Mouse (Mus musculus): ENCODE data around the gene Nt5m.
"Not testable (repeated sequence)": the region's sequence is repeated elsewhere in the genome, so short reads cannot be mapped to it uniquely, and the experiment has no call there.

Gene Nt5m

DNA sequence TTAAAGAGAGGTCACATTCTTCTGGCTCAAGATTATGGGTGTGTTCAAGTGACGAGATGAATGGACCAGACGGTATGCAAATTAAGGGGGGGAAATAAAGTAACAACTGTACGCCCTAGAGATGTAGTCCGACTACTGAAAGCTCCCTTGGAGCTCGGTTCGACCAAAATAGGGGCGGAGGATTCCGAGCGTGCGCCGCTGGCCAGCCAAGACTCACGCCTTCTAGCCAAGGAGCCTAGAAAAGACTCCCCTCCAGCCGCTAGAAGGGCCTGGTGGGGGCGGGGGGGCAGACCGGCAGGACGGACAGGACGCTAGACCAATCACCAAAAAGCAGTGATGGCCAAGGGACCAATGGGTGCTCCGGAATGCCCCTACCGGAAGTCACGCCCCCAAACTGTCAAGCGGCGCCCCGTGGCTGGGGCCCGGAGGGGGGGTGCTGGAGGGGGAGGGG, at the start of gene Nt5m:
Gene Nt5m, plus strand, starts transcription at position 440 of the 451 bp plus-strand sequence.
- DNase-seq (ENCODE audit: low read depth, low spot score) = peak; percentile 76

DNA sequence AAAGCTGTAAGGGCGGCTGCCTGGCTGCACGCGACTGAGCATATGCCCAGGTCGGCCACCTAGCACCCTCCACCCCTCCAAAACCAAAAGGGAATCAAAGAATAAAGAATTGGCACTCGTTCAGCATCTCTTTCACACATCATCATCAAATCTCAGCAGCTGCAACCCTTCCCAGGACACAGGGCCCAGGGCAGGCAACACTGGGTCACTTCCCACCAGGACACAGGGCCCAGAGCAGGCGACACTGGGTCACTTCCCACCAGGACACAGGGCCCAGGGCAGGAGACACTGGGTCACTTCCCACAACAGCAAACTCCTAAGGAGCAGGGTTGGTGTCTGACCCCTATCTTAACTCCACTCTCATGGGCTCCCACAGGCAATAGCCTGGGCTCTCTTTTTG, 45.9 kb upstream of the Nt5m start:
- no peak for DNase-seq (ENCODE audit: low read depth, low spot score)

DNA sequence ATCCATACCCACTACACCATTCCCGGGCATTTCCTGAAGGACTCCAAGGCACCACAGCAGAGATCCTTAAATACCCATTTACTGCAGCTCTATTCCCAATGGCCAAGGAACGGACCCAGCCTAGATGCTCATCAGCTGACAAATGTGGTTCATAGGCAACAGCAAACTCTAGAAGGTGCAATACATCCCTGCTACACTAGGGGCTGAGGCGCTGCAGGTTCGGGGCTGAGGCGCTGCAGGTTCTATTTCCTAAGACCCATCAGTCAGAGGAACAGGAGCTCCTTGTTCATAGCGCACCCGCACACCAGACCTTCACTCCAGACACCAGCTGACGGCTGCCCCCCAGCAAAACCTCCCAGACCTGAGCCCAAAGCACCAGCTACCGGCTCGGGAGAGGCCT, 38.8 kb upstream of the Nt5m start:
- DNase-seq (ENCODE audit: low read depth, low spot score) = no peak

DNA sequence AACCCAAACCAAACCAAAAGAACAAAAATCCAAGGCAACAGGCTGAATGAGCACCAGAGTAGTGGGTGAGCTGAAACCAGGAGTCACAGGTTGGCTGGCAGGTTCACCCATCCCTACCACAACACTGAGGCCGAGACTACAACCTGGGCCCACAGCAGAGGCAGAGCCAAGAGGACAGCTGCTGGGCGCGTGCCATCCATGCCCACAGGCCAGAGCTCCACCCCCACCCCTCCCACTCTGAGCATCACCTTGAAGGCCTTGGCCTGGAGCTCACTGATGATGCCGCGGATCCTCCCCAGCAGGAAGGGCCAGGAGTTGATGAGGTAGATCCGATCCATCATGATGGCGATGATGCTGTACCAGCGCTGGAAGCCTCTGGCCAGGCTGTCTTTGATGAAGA, 37.4 kb upstream of the Nt5m start:
- DNase-seq (ENCODE audit: low read depth, low spot score) = no peak

DNA sequence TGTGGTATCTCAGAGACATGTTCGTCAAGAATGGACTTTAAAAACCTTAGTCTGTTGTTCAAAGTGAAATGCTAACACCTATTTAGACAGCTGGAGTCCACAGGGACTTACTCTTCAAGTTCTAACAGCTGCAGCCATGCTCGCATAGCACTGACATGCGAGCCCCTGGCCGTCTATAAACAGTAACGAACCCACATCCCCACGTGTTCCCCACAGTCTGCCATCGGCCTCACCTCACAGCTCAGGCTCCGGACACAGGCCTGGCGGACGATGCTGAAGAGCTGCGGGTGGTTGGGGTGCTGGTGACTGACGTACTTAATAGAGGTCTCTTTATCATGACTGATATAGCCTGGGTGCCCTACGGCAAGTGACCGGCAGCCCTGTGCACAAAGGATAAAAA, 35.7 kb upstream of the Nt5m start:
- DNase-seq (ENCODE audit: low read depth, low spot score) = no peak

DNA sequence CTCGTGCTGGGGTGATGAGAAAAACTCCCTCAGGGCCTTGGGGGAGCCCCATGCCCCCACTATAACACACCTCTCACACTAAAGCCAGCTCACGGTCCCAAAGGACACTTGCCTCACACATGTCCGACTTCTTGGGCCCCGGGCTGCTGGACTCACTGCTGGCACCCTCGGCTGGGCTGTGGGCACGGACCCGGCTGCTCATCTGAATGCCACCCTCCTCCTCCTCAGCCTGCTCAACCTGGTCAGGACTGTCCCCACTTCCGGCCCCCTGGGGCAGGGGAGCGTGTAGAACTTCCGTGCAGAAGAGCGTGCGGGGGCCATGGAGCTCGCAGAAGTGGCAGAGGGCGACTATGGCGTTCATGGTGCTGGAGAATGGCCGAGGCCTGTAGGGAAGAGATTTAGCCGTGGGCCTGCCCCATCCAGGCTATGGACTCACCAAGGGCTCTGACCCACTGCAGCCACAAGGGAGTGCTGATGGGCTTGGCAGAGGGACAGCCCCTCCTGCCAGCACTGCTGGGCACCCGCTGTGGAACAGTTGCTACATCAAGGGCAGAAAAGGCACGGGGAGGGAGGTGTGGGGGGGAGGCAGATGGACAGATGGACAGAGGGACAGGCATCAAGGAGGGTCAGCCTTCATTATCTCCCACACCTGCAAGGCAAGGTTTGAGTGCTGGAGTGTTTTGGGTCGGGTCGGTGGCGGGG, 34.7 kb upstream of the Nt5m start:
- no peak for DNase-seq (ENCODE audit: low read depth, low spot score)

DNA sequence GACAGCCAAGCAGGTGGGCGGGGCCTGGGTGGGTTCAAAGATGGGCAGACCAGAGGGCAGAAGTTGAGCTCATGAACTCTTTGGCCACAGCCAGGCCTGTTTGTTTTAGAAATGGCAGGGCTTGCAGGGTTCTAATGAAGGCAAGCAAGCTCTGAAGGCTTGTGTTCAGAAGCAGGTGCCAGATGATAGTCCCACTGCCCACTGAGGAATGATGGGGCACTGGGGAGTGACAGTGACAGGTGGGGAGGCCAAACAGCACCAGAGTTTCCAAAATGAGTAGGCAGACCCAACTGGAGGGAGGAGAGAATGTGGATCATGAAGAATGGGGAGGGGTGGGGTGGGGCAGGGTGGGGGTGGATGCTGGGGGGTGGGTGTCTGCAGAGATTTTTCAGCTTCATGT, 34.0 kb upstream of the Nt5m start:
- DNase-seq (ENCODE audit: low read depth, low spot score) = no peak

DNA sequence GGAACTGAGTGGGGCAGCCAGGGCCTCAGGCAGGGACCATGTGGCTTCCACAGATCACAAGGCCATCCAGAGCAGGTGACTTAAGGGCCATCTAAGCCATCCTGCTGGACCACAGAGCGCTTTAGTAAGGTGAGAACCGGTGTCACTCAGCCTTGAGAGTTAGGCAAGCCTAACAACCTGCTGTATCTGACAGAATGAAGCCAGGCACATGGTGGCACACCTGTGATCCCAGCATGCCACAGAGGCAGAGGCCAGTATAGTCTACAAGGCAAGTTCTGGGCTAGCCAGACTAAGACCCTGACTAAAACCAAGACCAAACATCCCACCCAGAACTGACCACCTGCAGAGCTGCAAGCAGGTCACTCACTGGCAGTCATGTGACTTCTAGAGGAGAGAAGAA, 33.6 kb upstream of the Nt5m start:
- DNase-seq (ENCODE audit: low read depth, low spot score) = no peak

DNA sequence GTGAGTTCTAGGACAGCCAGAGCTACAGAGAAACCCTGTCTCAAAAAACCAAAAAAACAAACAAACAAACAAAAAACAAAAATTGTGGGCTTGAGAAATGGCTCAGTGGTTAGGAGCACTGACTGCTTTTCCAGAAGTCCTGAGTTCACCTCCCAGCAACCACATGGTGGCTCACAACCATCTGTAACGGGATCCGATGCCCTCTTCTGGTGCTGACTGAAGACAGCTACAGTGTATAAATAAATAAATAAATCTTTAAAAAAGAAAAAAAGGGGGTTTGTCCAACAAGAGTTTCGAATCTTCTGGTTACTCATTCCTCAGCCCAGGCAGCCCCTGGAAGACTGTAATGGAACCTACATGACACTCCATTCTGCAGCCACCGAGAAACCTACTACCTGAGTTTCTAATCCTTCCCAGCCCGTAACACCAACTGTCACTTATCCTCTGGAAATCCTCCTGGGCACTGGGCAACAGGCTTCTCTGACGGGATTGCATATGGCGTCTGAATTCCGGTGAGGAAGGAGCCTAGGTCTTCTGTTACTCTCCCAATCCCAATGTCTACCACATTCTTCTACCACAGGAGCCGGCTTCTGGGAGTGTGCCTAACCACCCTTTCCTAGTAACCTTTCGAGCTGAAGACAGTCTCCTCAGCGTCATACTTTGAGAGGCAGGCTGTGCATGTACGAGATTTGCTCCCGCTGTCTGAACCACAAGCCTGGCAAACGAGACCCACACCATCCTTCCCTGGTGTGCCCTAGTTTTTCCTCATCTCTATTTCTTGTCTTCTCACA, 30.9 kb upstream of the Nt5m start:
- no peak for DNase-seq (ENCODE audit: low read depth, low spot score)

DNA sequence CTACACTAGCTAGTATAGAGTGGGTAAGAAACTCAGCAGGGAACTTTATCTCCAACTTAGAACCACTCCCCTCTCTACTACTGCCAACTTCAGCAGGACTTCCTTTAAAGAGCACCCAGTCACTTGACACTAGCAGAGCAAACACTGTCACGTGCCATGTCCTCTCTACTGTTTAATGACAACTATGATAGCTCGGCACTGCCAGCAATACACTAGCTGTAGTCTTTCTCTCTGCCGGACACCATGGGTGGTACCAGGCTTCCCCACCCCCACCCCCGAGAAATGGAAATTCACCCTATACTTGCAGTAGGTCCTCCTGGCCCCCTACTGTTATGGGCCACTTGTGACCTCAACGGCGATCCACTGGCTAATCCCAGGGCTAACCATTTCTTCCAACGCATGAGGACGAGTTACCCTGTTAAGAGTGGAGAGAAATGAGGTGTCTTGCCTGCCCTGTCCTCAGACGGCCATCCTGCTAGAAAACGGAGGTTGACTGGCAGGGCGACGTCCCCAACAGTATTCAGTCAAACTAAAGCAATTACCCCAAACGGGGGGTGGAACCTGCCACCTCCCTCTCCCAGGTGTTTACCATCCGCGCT, 30.1 kb upstream of the Nt5m start:
- no peak for DNase-seq (ENCODE audit: low read depth, low spot score)

DNA sequence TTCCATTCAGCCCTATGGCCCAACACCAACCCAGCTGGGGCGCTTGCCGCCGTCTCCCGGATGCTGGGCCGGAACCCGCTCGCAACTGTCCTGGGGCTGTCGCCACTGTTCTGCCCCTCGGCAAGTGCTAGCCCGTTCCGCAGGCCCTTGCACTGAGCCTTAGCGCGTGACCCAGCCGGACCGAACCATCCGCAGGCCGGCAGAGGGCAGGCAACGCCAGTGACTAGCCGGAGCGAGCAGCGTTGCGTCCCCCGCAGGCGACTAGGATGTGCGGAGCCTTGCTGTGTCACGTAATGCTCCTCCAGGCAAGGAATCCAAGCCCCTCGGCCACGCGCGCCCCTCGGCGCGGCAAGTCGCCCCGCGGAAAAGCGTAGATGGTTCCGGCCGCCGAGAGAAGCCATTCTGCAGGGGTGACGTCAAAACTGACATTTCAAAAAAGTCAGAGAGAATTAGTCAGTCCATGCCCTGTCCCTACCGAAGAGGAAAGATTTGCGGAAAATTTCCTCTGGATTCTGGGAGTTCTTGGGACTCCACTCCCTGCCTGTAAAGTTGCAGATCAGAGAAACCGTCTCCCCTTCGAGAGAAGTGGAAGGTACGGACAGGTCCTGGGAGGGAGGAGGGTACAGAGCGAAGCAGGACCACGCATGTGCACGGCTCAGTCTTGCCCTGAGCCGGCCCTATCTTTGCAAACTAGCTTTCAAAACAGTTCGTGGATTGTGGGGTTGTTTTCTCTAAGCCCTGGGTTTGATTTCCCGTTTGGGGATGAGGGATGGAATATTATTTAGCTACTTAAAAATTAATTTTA, 29.4 kb upstream of the Nt5m start, which contains the start of gene Flcn:
Gene Flcn, minus strand, starts transcription at position 347 of the 805 bp plus-strand sequence.
- DNase-seq (ENCODE audit: low read depth, low spot score) = peak; percentile 72

DNA sequence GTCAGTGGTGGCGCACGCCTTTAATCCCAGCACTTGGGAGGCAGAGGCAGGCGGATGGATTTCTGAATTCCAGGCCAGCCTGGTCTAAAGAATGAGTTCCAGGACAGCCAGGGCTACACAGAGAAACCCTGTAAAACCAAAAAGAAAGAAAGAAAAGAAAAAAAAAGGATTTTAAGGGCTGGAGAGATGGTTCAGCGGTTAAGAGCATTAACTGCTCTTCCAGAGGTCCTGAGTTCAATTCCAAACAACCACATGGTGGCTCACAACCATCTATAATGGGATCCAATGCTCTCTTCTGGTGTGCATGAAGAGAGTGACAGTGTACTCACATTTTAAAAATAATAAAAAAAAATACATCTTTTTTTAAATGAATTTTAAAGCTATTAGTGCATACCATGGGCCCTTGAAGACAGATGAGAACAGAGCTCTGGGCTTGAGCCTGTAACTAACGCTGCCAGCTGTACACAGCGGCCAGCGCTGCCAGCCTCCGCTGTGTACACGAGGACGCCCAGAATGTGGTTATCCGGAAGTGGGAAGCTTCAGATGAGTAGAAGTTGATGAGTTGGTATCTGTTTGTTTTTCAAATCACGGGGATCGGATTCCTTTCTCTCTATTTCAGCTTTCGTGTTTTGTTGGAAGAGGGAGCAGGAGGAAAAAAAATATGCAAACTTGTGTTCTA, 28.6 kb upstream of the Nt5m start:
- no peak for DNase-seq (ENCODE audit: low read depth, low spot score)

DNA sequence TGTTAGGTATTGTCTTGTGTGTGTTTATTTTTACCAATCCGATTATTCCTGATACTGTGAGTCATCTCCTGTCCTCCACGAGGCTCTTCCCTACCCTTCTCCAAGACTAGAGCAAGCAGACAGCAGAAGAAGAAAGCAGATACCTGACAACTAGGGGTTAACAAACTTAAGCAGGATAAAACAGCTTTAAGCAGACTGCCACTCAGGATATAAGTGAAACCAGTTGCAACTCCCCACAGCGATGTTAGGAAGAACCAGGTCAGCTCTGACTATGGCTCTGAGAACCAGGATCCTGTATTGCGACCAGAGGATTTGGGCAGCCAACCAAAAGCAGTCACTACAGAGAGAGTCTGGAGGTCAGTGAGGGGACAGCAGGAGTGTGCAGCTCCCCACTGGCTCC, 28.0 kb upstream of the Nt5m start:
- no peak for DNase-seq (ENCODE audit: low read depth, low spot score)

DNA sequence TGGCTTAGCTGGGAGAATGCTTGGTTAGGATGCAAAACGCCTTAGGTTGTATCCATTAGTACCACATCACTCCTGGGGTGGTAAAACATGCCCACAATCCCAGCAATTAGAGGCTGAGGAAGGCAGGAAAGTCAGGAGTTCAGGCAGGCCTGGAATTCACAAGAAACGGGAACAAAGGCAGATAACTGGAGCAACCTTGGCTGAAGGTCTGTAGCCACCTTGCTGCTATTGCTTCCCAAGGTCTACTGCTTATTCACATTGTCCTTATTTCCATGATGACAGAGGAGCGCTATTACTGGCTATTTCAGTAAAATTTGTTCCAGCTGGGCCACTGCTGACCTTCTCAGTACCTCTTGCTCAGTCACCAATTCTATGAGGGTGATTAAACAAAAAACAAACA, 26.0 kb upstream of the Nt5m start:
- DNase-seq (ENCODE audit: low read depth, low spot score) = no peak

DNA sequence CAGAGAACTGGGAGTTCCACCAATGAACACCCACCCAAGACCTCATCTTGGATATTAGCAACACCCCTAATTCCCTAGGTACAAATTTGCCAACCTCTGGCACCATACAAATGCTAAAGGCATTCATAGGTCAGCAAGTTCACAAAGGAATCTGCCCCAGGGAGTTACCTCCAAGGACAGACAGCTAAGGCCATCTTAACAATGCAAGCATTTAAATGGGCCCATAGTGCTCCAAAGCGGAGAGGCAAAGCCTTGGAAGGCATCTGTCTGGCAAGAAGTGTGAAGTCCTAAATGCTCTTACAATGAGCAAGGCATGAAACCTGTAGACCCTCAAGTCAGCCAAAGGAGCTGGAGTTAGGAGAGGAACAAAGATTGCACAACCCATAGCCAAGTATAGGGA, 24.9 kb upstream of the Nt5m start:
- no peak for DNase-seq (ENCODE audit: low read depth, low spot score)

DNA sequence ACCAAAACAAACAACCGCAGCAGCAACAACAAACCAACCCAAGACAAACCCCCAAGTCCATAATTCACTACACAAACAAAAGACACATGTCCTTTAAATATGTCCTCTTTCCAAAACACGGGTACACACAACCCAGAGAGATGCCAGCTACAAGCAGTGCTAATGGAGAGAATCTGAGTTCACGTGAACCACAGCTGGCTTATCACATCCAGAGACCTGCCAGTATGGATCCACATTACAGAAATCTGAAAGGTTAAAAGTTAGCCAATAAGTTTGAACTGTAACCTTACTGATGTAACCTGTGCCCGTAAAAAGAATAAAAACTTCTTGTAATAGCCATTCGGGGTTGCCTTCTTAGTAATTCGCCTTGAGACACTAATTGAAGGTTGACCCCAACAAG, 24.3 kb upstream of the Nt5m start:
- no peak for DNase-seq (ENCODE audit: low read depth, low spot score)

DNA sequence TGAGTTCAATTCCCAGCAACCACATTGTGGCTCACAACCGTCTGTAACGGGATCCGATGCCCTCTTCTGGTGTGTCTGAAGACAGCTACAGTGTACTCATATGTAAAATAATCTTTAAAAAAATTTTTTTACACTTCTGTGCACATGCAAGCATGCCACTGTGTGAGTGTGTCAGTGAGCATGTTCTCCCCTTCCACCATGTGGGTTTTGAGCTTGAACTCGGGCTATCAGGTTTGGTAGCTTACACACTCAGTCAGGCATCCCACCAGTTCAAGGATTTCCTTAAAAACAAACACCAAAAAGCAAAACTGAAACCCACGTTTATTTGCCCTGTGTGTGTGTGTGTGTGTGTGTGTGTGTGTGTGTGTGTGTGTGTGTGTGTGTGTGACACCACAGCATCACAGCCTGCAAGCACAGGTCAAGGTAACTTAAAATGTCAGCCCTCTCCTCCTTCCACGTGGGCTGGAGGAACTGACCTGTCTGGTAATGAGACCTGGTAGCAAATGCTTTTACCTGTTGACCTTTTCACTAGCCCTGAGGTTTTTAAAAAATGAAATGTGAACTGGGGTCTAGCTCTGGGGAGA, 23.7 kb upstream of the Nt5m start:
- DNase-seq (ENCODE audit: low read depth, low spot score) = no peak

DNA sequence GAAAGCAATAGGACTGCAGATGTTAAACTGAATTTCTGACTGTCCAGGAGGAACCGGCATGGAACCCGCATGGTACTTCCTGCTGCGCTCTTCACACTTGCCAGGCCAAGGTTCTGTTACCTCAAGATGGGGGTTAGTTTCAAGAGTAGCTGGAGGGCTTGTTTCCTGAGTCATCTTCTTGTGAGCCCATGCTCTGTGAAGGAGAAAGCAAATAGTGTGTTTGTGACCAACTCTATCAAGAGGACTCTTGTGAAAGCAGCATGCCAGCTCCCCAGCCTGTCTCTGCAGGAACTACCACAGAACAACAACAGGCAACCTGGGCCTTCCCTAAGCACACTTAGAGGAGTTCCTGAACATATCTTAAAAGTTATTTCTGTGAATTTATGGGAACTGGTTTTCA, 21.3 kb upstream of the Nt5m start:
- no peak for DNase-seq (ENCODE audit: low read depth, low spot score)

DNA sequence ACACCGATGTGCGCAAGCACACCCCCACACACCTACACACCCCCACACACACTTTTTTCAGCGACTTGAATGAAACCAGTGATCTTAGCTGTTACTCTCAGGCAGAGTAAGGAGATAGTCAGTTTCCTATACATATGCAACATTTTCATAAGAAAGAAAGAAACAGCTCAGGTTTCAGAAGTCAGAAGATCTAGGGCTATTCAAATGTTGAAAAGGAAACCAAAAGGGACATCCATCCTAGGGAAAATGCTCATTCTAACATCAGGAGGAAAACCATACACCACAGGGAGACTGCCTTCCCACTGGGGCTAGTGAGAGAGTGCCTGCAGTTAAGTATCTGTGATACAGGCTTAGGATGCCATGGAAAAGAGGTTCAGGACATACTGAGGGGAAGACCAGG, 17.6 kb upstream of the Nt5m start:
- DNase-seq (ENCODE audit: low read depth, low spot score) = no peak

DNA sequence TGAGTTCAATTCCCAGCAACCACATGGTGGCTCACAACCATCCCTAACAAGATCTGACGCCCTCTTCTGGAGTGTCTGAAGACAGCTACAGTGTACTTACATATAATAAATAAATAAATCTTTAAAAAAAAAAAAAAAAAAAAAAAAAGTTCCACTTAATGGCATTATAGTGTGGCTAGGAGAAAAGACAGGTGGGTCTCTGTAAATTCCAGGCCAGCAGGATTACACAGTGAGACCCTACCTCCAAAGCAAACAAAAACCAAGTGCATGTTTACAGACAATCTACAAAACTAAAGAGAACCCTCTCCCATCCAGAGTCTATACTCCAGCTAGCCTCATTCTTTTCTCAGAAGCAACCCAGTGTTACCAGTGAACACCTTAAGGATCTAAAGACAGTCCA, 1.5 kb upstream of the Nt5m start:
- DNase-seq (ENCODE audit: low read depth, low spot score) = not testable (repeated sequence)

DNA sequence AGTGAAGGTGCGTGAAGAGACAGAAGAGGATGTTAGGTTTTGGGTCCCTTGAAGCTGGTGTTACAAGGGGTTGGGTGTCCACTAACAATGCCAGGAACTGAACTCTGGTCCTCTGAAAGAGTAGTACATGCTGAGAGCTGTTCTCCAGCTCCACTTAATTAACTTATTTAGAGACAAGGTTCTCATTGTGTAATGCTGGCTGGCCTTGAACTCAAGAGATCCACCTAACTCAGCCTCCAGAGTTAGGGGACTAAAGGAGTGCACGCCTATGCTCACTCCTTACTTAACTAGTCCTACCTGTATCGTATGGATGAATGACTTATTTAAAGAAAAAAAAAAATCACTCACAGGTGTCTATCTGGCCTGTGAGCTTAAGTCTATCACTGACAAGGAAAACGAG, 821 bp upstream of the Nt5m start:
- DNase-seq (ENCODE audit: low read depth, low spot score) = no peak

All from embryo, embryonic 11.5 days (tissue).